Mouse (Mus musculus): ENCODE measurements around the gene Foxp4.
"Not testable (repeated sequence)": the region's sequence is repeated elsewhere in the genome, so short reads cannot be mapped to it uniquely, and the experiment has no call there.

Gene Foxp4

DNA sequence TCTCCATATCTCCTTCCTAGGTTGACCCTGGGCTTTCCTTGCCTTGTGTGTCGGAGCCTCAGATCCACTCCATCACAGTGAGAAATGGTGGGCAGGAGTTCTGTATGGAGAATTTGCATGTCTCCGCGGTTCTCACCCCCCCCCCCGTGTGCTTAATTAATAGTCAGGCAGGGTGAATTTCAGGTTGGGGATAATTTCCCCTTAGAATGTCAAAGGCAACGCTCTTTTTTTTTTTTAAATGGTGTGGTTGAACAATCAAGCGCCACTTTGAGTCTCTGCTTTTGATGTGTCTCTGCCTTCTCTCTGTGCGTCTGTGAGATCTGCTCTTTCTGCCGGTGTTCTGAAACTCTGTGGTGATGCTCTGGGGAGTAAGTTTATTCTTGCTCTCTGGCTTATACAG lies 69.5 kb downstream of the Foxp4 start:
- DNase-seq (ENCODE audit: low spot score in 2 of 2), result no peak

DNA sequence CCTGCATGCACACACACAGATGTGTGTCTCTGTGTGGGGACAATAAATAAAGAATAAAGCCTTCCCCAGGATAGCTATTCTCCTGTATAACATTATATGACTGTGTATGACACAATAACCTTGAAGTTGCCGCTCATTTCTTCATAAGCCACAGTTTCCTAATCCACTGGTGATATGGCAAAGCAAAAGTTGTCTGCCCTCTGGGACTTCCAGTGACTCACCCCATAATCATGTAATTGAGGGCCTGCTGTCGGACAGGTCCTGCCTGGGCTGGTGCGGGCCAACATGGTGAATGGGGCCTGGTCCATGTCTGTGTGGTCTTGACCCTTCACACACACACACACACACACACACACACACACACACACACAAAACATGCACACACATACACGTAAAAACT lies 70.7 kb downstream of the Foxp4 start:
- no peak for DNase-seq (ENCODE audit: low spot score in 2 of 2)

- no peak for DNase-seq (ENCODE audit: low spot score in 2 of 2)
Observed at GRCm38 (mm10) chr17:47853336-47853735, 71.1 kb downstream of the Foxp4 start.

- DNase-seq (ENCODE audit: low spot score in 2 of 2), result not testable (repeated sequence)
Observed at GRCm38 (mm10) chr17:47851798-47852360, 72.6 kb downstream of the Foxp4 start.

GRCm38 (mm10) chr17:47850639-47851314 lies 73.7 kb downstream of the Foxp4 start:
- no peak for DNase-seq (ENCODE audit: low spot score in 2 of 2)

- no peak for DNase-seq (ENCODE audit: low spot score in 2 of 2)
Observed at GRCm38 (mm10) chr17:47850035-47850434, 74.4 kb downstream of the Foxp4 start.

DNA sequence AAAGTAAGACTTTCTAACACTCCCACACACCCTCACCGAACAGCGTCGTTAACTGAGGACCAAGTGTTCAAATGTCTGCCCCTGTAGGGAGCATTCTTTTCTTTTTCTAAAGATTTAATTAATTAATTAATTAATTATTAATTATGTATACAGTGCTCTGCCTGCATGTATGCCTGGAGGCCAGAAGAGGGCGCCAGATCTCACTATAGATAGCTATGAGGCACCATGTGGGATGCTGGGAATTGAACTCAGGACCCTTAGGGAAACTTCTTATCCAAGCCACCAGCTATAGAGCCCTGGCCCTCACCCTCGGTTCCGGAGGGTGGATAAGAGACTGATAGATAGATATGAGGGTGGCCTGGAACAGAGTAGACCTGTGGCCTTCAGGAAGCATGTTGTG lies 76.5 kb downstream of the Foxp4 start:
- DNase-seq (ENCODE audit: low spot score in 2 of 2), result no peak

DNA sequence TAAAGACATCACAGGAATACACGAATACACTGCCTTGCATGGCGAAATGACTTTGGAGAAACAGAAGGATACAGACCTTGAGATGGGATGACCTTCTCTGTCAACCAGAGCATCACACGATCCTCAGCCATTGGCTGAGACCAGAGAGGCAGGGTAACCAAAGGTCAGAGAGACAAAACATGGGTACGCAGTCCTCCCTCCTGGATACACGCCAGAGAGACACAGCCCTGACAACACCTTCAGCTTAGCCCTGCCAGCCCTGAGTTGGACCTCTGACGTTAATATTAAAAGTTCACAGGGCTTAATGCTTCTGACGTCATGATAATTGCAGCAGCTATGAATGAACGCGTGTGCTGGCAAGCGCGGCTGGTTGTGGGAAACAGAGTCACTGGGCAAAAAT lies 78.8 kb downstream of the Foxp4 start:
- no peak for DNase-seq (ENCODE audit: low spot score in 2 of 2)

DNA sequence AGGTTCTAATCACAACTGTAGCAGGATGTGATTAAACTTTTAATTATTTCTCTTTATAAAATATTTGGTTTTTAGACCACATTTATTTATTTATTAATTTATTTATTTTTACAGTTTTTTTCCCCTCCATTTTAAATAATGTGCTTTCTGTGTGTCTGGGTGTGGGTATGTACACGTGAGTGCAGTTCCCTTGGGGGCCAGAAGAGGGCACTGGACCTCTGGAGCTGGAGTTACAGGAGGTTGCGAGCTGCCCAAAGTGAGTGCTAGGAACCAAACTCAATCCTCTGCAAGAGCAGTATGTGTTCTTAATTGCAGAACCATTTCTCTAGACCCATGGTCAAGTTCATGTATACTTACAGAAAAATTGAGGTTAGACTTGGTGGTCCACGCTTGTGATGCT lies 81.0 kb downstream of the Foxp4 start:
- DNase-seq (ENCODE audit: low spot score in 2 of 2), result no peak

GRCm38 (mm10) chr17:47841931-47842623 lies 82.4 kb downstream of the Foxp4 start:
- DNase-seq (ENCODE audit: low spot score in 2 of 2), result no peak

DNA sequence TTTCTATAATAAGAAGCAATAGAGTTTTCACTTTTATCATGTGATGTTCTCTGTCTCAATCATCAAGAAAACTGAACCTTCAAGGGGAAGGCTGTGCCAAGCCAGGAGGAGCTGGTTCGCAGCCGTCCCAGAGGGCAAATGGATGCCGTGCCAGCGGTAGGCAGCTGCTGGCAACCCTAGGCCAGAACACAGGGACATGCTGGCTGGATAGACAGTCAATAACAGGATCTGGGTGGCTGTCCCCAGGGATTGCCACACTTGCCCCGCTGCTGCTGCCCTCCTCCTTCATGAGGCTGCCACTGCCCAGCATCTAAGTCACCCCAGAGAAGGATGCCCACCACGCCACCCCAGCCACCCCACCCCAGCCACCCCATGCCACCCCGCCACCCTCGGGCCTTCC lies 82.9 kb downstream of the Foxp4 start:
- DNase-seq (ENCODE audit: low spot score in 2 of 2), result no peak

- no peak for DNase-seq (ENCODE audit: low spot score in 2 of 2)
Observed at GRCm38 (mm10) chr17:47837808-47838207, 86.6 kb downstream of the Foxp4 start.

GRCm38 (mm10) chr17:47834482-47834767 lies 90.0 kb downstream of the Foxp4 start, which contains the start of gene Mdfi:
Gene Mdfi, minus strand, starts transcription at chr17:47834691.
- no peak for DNase-seq (ENCODE audit: low spot score in 2 of 2)

DNA sequence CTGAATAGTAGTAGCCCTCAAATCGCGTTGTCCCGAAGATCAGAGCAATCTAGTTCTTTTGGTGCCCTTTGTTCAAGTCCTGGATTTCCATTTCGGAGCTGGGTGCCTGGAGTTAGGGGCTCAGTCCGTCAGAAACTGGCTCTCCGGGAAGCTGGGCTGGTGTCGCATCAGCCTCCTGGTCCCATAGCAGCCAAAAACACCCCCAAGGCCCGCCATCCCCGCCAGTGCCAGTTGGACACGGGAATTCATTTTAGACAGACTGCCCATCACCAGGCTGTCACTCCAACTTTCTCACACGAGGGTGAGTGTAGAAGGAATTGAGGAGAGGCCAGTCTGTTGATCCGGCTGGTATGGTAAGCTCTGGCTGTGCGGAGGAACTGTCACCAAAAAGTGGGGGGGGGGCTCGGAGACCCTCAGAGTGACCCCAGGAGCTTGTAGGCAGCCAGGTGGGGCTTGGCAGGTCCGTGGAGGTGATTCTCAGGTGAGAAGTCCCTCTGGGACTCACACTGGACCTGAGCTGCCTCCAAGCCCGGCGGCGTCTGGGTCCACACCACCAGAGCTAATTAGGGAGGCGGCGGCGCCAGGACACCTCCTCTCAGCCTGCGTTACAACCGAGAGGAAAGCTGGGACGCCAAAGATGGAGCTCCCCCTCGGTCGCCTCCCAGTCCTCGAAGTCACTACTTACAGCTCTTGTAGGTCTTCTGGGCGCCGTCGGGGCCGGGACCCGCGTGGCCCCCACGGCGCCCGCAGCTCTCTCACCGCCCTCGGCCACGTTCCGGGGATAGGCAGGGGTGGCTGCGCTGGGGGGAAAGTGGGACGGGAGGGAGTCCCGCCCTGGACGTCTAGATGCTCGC lies 90.6 kb downstream of the Foxp4 start:
- no peak for DNase-seq (ENCODE audit: low spot score in 2 of 2)

GRCm38 (mm10) chr17:47833029-47833627 lies 91.3 kb downstream of the Foxp4 start:
- no peak for DNase-seq (ENCODE audit: low spot score in 2 of 2)

- DNase-seq (ENCODE audit: low spot score in 2 of 2), result no peak
Observed at GRCm38 (mm10) chr17:47832501-47833028, 91.9 kb downstream of the Foxp4 start.

GRCm38 (mm10) chr17:47831772-47832171 lies 92.7 kb downstream of the Foxp4 start:
- no peak for DNase-seq (ENCODE audit: low spot score in 2 of 2)

DNA sequence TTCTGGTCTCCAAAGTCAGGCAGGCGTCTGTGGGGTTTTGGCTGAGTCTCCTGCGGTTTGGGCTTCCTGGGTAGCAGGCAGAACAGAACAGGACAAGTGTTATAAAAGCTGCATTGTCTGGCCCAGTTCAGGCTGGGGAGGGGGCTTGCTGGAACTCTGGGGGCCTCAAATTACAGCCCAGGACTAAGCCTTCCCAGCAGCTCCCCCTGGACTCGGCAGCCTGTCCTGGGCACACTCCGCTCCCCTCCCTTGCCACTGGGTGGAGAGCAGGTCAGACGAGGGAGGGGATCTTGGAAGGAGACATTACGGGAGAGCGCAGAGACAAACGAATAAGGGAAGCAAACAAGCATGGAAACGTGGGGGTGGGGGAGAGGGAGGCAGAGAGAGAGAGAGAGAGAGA lies 93.3 kb downstream of the Foxp4 start:
- no peak for DNase-seq (ENCODE audit: low spot score in 2 of 2)

DNA sequence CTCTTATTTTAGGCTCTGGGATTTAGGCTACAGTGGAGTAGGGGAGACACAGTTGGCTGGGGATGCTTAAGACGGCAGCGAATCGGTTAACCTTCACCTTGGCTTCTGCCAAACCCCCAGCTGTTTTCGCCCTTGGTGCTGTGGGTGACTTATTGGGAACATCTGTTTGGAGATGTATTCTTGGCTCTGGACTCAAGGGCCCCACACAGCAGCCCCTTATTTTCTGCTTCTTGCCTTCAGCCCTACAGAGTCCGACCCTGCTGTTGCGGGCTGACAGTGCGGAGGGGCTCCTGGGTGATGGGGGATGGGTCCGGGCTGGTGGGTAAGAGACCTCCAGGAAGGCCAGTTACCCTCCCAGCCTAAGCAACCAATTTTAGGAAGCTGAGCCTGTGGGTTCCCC lies 103.1 kb downstream of the Foxp4 start:
- no peak for DNase-seq (ENCODE audit: low spot score in 2 of 2)

GRCm38 (mm10) chr17:47818038-47818725 lies 106.3 kb downstream of the Foxp4 start:
- no peak for DNase-seq (ENCODE audit: low spot score in 2 of 2)
